Mouse (Mus musculus): ENCODE measurements at regions not wholly inside any gene's neighbourhood (a gene's known extent, or its start where the extent isn't known, plus 50 kb on each side); places are given as distances from the start of the nearest gene placed in this dataset.

GRCm38 (mm10) chr15:42280810-42281209 is 2146.6 kb downstream of the 9330182O14Rik start:
- no peak for TF ChIP-seq CTCF (IDR thresholded peaks at IDR 0.05; ENCODE audit: low read depth)
- no peak for TF ChIP-seq EP300 (IDR thresholded peaks at IDR 0.05; ENCODE audit: low read depth)

Measured in liver, postnatal 0 days (tissue).